Mouse (Mus musculus) gastrocnemius, adult 8-10 months (tissue): ENCODE data around the gene Parp6. TPM values are rescaled to one million over a fixed set of nuclear protein-coding genes. Genes with fewer than 3 reads are reported as not detected.

Experiments
- DNase-seq, 2 experiments: peaks; one replicate each; pipeline ENCODE4 v3.0.0; 2022; ENCODE audit warnings: low spot score in 2 of 2
- total RNA-seq, 4 experiments: library from RNA; stranded (reverse); gene quantifications; 2 replicates each; pipeline ENCODE4 v1.2.4; 2022

Parp6 gene
- total RNA-seq, 4 experiments from 2014 or later = 25.8 to 37.9 (median 26.4) TPM

GRCm38 (mm10) chr9:59679678-59680533 is 62.8 kb downstream of the Parp6 start, which contains the start of gene Gramd2:
Gene Gramd2 (plus strand): TSS chr9:59680144.
- peak in 1 of 2 experiments; percentile 51 for DNase-seq

DNA sequence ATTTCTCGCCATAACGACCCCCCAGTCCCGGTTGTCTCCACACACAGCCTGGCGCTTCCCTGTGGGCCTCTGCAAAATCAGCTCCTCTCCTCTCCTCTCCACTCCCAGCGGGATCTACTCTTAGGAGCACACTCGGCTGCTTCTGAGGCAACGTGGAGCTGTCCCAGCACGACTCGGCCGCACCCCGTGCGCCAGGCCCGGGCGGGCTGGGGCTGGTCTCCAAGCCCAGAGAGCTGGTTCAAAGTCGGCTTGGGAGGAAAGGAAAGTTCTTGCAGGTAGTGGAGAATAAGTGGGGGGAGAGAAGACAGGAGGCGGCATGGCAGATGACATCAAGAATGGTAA is 63.4 kb downstream of the Parp6 start:
- no peak for DNase-seq

- no peak for DNase-seq
Measured at GRCm38 (mm10) chr9:59684020-59684419, 66.9 kb downstream of the Parp6 start.

DNA sequence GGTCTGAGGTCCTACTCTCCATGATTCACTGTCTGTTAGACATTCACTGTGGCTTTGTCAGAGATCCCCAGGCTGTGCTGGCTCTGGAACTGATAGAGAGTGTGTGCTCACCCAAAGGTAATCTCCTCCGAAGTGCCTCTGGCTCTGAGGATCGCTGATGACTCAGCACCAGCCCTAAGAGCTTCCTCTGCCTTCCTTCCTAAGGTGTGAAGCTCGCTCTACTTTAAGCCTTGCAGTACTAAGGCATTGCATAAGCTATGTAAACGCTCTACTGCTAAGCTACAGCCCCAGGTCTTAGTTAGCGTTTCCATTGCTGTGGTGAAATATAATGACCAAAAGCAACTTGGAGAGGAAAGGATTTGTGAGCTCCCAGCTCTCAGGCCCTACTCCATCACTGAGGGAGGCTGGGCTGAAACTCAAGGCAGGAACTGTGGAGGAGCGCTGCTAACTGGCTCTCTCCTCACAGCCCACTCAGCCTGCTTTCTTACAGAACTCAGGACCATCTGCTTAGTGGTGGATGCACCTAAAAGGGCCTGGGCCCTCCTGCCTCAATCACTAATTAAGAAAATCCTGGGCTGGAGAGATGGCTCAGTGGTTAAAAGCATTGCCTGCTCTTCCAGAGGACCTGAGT is 70.4 kb downstream of the Parp6 start:
- DNase-seq = no peak

- peak; percentile 66 to 75 for DNase-seq
Measured at GRCm38 (mm10) chr9:59691635-59692094, 74.6 kb downstream of the Parp6 start.

GRCm38 (mm10) chr9:59692145-59692544 is 75.1 kb downstream of the Parp6 start:
- peak in 1 of 2 experiments; percentile 41 for DNase-seq

DNA sequence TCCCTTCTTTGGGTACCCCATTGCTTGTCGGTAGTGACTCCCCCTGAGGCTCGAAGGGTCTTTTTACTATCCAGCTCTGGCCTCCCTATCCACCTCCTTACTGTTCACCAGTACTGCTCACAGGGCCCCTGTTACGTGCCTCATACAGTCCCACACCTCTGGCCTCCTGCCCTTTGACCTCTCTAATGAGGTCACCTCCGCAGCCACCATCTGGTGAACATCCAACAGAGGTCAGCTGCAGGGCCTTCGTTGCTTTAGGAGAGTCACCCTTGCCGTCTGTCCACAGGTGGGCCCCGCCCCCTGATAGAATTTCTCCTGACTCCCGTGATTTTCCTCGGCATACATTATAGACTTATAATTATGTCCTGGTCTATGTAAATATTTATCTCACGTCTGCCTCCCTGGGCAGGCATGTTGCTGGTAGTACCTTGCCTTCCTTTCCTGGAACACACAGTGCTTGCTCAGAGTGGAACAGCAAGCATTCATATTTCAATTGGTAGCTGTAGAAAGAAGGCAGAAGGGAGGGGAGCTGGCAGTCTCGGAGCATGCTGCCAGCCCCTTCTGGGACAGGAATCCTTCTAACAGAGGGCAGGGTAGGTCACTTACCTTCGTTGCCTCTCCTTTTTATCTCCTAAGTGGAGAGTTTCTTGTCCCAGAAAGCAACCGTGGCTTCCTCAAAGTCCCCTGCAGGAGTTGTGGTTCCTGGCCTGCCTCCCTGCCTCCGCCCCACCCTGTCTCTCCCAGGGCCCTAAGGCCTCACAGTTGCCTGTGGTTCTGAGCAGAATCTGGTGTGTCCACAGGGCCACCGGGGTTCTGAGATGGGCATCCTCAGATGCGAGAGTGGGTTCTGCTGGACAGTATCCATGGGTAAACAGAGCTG is 77.7 kb downstream of the Parp6 start:
- DNase-seq = no peak

- no peak for DNase-seq
Measured at GRCm38 (mm10) chr9:59695451-59695813, 78.3 kb downstream of the Parp6 start.

GRCm38 (mm10) chr9:59696381-59696780 is 79.3 kb downstream of the Parp6 start:
- no peak for DNase-seq

Other genes with a start within 250 kb of the Parp6 start
- 100 to 1,000 TPM; 101 to 124 (median 111) TPM for gene Arih1, start 130.7 kb upstream of the Parp6 start, total RNA-seq
- 10 to 100 TPM; 36.4 to 39.3 (median 39.1) TPM for gene Hexa, start 77.7 kb upstream of the Parp6 start, total RNA-seq
- gene Tmem202, start 77.4 kb upstream of the Parp6 start, total RNA-seq = under 1 TPM in 3 of 4 experiments, not detected in 1; 0.36 to 0.86 (median 0.54) TPM
- gene Celf6, start 39.4 kb upstream of the Parp6 start, total RNA-seq = not detected
- gene Pkm, start 39.1 kb downstream of the Parp6 start, total RNA-seq = 1,000 to 10,000 TPM; 2,872 to 3,265 (median 3,132) TPM
- under 1 TPM in 2 of 4 experiments, not detected in 2; 0.27 to 0.36 TPM for gene Gramd2, start 62.9 kb downstream of the Parp6 start, total RNA-seq
- gene Senp8, start 133.4 kb downstream of the Parp6 start, total RNA-seq = 10 to 100 TPM in 2 of 4 experiments, 1 to 10 TPM in 2; 9.6 to 15.8 (median 10.1) TPM
- gene Myo9a, start 133.6 kb downstream of the Parp6 start, total RNA-seq = 1 to 10 TPM; 7.1 to 8.6 (median 7.4) TPM